Mouse (Mus musculus): ENCODE measurements around the gene Zc3h10.
"Not testable (repeated sequence)": the region's sequence is repeated elsewhere in the genome, so short reads cannot be mapped to it uniquely, and the experiment has no call there.

Gene Zc3h10

DNA sequence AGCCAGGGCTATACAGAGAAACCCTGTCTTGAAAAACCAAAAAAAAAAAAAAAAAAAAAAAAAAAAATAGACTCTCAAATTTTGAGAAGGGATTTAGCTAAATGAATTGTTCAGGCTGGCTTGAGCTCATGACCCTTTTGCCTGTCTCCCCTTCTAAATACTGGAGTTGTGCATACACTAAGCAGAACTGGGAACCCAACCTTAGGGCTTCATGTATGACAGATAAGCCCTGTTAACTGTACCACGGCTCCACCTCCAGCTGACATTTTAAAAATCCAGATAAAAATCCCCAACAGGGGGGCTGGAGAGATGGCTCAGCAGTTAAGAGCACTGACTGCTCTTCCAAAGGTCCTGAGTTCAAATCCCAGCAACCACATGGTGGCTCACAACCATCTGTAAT, 8.0 kb upstream of the Zc3h10 start:
- DNase-seq (ENCODE audit: low read depth, low spot score) = not testable (repeated sequence)

GRCm38 (mm10) chr10:128550144-128550823, 2.7 kb upstream of the Zc3h10 start:
- not testable (repeated sequence) for DNase-seq (ENCODE audit: low read depth, low spot score)

GRCm38 (mm10) chr10:128549682-128550057, 2.1 kb upstream of the Zc3h10 start:
- not testable (repeated sequence) for DNase-seq (ENCODE audit: low read depth, low spot score)

- DNase-seq (ENCODE audit: low read depth, low spot score) = peak; percentile 98
Measured at GRCm38 (mm10) chr10:128548947-128549681, 1.5 kb upstream of the Zc3h10 start, which contains the start of gene Rpl41. Rpl41 (minus strand) TSS chr10:128549305.

DNA sequence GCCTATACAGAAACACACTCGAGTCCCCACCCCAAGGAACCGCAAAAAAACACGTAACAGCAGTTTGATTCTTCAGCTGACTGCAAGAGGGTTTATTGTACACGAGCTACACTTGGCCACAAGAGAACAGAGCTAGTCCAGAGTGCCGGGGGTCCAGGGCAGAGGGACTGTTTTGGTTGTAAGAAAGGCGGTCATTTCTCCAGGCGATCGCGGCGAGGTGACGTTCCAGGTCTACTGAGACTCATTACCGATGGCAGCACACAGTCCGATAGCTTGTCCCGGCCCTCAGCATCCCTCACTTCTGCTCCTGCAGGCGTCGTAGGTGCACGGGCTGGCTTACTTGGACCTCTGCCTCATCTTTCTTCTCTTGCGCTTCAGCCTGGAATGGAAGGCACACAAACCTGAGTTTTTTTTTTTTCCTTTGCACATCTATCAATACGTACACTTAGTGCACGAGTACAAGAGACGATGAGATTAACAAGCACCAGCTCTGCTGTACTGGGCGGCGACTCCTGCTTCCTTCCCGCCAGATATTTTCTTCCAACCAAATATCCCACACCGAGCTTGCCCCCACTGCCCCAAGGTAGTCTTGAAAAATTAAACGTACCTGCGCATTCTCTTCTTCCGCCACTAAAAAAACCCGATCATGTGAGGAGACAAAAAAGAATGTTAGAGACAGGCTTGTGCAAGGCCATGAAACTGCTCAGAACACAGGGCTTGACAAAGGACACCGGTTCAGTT, 647 bp upstream of the Zc3h10 start:
- DNase-seq (ENCODE audit: low read depth, low spot score) = not testable (repeated sequence)

GRCm38 (mm10) chr10:128546787-128547186, 787 bp downstream of the Zc3h10 start:
- DNase-seq (ENCODE audit: low read depth, low spot score) = no peak

DNA sequence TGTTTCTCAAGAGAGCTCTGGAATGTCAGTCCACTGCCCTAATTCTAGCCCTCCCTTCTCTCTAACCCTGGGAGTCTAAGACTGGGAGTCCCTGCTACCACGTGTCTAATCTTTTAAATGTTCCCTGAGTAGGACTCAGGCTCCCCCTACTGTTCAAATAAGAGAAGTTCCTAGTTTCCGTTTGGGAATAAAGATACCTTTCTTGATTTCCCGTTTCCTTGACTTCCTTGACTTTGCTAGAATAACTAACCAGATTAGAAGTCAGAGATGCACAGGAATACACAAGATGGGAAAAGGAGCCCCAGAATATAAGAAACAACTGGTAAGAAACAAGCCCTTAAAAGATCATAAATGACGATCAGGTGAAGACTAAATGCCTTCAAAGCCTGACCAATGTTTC, 1.2 kb downstream of the Zc3h10 start:
- peak; percentile 72 for DNase-seq (ENCODE audit: low read depth, low spot score)

- no peak for DNase-seq (ENCODE audit: low read depth, low spot score)
Measured at GRCm38 (mm10) chr10:128545570-128545898, 2.0 kb downstream of the Zc3h10 start.

DNA sequence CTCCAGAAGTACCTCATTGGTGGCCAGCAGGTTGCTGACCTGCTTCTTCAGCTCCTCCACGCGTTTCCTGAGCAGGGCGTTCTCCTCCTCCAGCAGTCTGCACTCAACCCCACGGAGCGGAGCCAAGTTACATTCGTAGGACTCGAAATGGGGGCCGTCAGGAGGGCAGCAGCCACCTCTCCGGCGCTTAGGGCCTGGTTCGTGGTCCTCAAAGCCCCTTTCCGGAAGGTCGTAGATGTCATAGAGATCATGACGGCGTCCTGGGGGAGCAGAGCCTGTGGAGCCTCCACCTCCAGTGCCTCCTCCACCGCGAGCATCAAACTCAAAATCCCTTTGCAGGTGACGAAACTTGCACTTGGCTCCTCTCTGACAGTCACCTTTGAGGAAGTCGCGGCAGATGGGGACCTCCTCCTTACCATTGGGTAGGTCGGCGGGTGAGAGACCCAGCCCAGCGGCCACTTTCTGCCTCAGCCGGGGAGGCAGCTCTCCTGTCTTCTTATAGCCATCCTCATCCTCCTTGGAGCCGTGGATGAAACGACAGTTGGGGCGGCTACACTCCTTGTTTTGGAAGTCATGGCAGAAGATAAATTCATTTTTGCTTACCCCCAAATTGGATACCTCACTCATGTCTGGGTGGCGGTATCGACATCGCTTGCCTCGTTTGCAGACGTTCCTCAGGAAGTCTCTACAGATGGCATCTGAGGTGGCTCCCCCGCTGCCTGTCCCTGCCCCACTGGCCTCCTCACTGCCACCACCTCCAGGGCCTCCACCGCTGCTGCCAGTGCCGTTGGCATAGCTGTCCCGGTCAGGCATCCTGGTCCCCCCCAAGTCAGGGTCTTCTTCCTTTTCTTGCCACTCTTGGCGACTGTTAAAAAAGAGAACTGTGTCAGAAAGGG, 2.7 kb downstream of the Zc3h10 start:
- DNase-seq (ENCODE audit: low read depth, low spot score) = no peak

GRCm38 (mm10) chr10:128544151-128544657, 3.4 kb downstream of the Zc3h10 start:
- no peak for DNase-seq (ENCODE audit: low read depth, low spot score)

- DNase-seq (ENCODE audit: low read depth, low spot score) = no peak
Measured at GRCm38 (mm10) chr10:128543100-128543499, 4.5 kb downstream of the Zc3h10 start.

DNA sequence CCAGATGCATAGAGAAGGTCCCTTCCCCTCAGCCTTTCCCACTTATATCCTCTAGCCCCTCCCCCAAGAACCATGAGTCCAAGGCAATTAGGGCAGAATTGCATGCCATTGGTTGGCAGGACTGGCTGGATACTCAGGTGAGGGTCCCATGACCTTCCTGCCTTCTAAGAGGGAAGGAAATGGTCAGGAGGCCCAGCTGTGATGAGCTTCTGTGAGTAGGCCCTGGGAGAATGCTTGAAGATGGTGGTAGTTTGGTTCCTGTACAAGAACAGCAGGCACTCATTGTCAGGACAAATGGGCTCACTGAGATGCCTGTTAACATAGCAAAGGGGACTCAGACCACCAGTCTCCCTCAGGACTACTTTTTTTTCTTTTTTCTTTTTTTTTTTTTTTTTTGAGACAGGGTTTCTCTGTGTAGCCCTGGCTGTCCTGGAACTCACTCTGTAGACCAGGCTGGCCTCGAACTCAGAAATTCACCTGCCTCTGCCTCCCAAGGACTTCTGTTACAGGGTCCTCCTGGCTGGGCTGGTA, 9.2 kb downstream of the Zc3h10 start:
- DNase-seq (ENCODE audit: low read depth, low spot score) = no peak

- DNase-seq (ENCODE audit: low read depth, low spot score) = peak; percentile 97
Measured at GRCm38 (mm10) chr10:128536266-128536940, 11.2 kb downstream of the Zc3h10 start.

GRCm38 (mm10) chr10:128535624-128536265, 11.8 kb downstream of the Zc3h10 start:
- no peak for DNase-seq (ENCODE audit: low read depth, low spot score)

DNA sequence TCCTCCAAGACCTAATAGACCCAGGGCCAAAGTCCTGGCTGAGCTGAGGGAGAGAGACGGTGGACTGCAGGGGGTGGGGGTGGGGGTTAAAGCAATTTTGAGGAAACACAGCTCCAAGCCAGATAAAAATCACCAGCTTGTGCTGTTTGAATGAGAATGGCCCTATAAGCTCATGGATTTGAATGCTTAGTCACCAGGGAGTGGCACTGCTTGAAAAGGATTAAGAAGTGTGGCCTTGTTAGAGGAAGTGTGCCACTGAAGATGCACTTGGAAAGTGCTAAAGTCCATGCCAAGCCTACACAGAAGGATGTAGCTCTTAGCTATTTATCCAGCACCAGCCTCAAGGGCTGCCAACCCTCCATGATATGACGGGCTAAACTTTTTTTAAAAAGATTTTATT, 12.4 kb downstream of the Zc3h10 start:
- DNase-seq (ENCODE audit: low read depth, low spot score) = no peak

DNA sequence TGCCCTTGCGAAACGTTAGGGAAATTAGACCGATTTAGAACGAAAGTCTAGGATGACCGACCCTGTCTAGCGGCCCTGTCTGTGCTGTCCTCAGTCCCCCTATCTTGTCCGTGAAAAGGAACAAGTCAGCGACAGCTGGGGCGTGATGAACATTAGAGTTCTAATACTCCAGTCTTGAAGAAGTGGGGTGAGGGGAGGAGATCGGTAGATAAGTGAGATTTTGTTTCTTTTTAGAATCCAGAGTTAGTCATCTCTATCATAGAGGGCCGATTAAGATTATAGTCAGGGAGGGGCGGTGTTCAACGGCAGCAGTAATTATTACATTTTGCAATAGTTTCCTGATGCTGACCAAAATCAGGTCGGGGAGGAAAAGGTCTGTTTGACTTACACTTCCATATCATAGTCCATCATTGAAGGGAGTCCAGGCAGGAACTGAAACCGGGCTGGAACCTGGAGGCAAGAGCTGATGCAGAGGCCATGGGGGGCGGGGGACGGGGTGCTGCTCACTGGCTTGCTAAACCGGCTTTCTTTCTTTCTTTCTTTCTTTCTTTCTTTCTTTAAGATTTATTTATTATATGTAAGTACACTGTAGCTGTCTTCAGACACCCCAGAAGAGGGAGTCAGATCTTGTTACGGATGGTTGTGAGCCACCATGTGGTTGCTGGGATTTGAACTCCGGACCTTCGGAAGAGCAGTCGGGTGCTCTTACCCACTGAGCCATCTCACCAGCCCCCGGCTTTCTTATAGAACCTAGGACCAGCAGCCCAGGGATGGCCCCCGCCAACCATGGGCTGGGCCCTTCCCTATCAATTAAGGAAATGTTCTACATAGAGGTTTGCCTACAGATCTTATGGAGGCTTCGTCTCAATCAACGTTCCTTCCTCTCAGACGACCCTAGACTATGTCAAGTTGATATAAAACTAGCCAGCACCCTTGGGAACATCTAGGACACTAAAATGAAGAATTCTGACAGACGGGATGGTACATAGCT, 20.9 kb downstream of the Zc3h10 start:
- no peak for DNase-seq (ENCODE audit: low read depth, low spot score)

- peak; percentile 100 for DNase-seq (ENCODE audit: low read depth, low spot score)
Measured at GRCm38 (mm10) chr10:128525671-128526308, 21.8 kb downstream of the Zc3h10 start, which contains the start of gene Esyt1. Esyt1 (minus strand) TSS chr10:128525871.
